Mouse (Mus musculus) erythroblast, embryonic 14.5 days (primary cell): ENCODE data around the gene Asl.

Experiments
- GATA1 ChIP-seq: IDR thresholded peaks from 2 replicates; pipeline ENCODE4 v1.6.1; 2012; ENCODE audit warnings: low read length, inconsistent platforms, mixed read lengths
- TAL1 ChIP-seq: IDR thresholded peaks from 3 replicates; pipeline ENCODE4 v1.6.1; 2012; ENCODE audit warnings: low read length, inconsistent platforms, mixed read lengths

- peak; percentile 45 for TF ChIP-seq TAL1
- peak; percentile 86 for TF ChIP-seq GATA1
These were observed 54.2 kb downstream of the Asl start for GRCm38 (mm10) chr5:129974866-129975311.
